Mouse (Mus musculus) embryonic facial prominence, embryonic 13.5 days (tissue): ENCODE data around the gene Nedd4. TPM values are rescaled to one million over a fixed set of nuclear protein-coding genes. Genes with fewer than 3 reads are reported as not detected.

Experiments used
- polyA plus RNA-seq: library from polyadenylated mRNA; unstranded; fragments of >200 nt; fragmentation: Nextera tagmentation; extraction: Ambion mirVana; gene quantifications from 2 replicates; pipeline ENCODE4 v1.2.1, GENCODE M21; 2015

The Nedd4 gene
- polyA plus RNA-seq, 1 experiment from 2014 or later = 659 TPM

Other genes starting within 250 kb of the Nedd4 start
- gene Mns1, start 224.3 kb upstream of the Nedd4 start, polyA plus RNA-seq = 29.6 and 34.1 TPM in 2 replicates
- gene Tex9, start 170.1 kb upstream of the Nedd4 start, polyA plus RNA-seq = 44.5 and 48.2 TPM in 2 replicates
- 12.4 and 13.3 TPM in 2 replicates for gene Rfx7, start 130.1 kb upstream of the Nedd4 start, polyA plus RNA-seq
- gene Prtg, start 144.5 kb downstream of the Nedd4 start, polyA plus RNA-seq = 1.3 and 1.8 TPM in 2 replicates